Mouse (Mus musculus) left cerebral cortex, adult 2 months (tissue): ENCODE measurements at regions not wholly inside any gene's neighbourhood (a gene's known extent, or its start where the extent isn't known, plus 50 kb on each side); places are given as distances from the start of the nearest gene placed in this dataset.
A peak's percentile ranks its signal among the peaks of the same experiment; 100 is the strongest.
"Not testable (repeated sequence)": the region's sequence is repeated elsewhere in the genome, so short reads cannot be mapped to it uniquely, and the experiment has no call there.

Source experiments
- DNase-seq, 2 experiments: peaks; one replicate each; pipeline ENCODE4 v3.0.0; 2021 to 2022; ENCODE audit warnings: low spot score in 2 of 2, mixed read lengths in 1 of 2; ENCODE audit errors: extremely low spot score in 1 of 2
- H3K27ac ChIP-seq: fragments of 200-600 bp; 2 replicates; pipeline ENCODE4 v1.8.1; 2022
- H3K4me3 ChIP-seq: fragments of 200-600 bp; 2 replicates; pipeline ENCODE4 v1.8.1; 2022
- CTCF ChIP-seq: fragments of 200-600 bp; IDR thresholded peaks from 2 replicates; pipeline ENCODE4 v1.8.1; 2022; ENCODE audit warnings: antibody characterized with exemption, mild to moderate bottlenecking, moderate library complexity
- intact Hi-C: fragments of 180-260 bp; cut with DNase I; formaldehyde crosslinking; loops from one replicate; pipeline ENCODE4 v1.15.1; 2025
- microRNA-seq, 2 experiments: library from miRNA; unstranded; fragments of <30 nt; microRNA quantifications; one replicate each; pipeline ENCODE4 v1.2.0; 2021

GRCm38 (mm10) chr19:18015371-18015770 is 177.9 kb upstream of the Pcsk5 start:
- no peak overlapping the region for H3K4me3 ChIP-seq
- intact Hi-C loops, result no loop called here

DNA sequence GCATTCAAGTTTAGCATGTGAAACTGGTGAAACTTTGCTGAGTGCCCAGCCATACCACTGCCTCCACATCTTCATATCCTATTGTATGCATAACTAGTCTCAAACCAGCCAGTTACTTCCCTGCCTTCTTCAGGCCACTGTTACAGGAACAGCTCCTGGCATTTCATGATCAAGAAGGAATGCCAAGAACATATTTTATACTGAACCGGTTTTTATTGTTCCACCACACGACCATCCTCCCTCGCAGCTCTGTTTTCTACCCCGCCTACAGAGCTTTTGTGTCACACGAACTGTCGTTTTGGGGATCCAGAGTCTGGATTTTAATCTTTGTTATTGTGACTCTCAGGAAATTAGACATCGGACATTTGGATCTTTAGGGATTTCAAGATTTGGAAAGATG is 174.6 kb upstream of the Pcsk5 start:
- no peak for TF ChIP-seq CTCF
- no peak overlapping the region for H3K27ac ChIP-seq
- H3K4me3 ChIP-seq, result no peak overlapping the region
- no peak for DNase-seq
- intact Hi-C loops, result no loop called here

More at GRCm38 (mm10) chr19:18015371-18015770, 177.9 kb upstream of the Pcsk5 start:
- TF ChIP-seq CTCF, result no peak
- H3K27ac ChIP-seq, result no peak overlapping the region
- DNase-seq, result no peak

DNA sequence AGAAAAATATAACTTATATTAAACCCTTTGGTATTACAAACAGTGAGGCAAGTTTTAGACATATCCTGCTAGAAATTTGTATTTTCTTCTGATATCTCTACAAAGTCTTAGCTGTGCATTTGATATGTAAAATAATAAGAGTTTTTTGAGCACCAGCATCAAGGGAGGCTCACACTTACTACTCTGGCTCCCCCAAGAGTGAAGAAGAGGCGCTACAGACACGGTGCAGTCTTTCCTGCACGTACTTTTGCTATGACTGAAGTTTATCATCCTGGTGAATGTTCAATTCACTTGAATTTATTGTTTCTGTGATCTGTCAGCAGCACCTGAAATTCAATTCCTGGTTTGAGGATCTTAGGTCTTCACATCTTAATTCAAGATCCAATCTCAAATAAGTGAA is 160.1 kb upstream of the Pcsk5 start:
- TF ChIP-seq CTCF, result peak; percentile 20
- intact Hi-C loops, result no loop called here
- H3K4me3 ChIP-seq, result no peak overlapping the region
- no peak overlapping the region for H3K27ac ChIP-seq
- no peak for DNase-seq

GRCm38 (mm10) chr19:17983416-17983815 is 146.0 kb upstream of the Pcsk5 start:
- peak; percentile 11 to 17 for DNase-seq
- Histone ChIP-seq H3K4me3 (no peak overlapping the region), H3K27ac (no peak overlapping the region)
- intact Hi-C loops, result no loop called here
- no peak for TF ChIP-seq CTCF

DNA sequence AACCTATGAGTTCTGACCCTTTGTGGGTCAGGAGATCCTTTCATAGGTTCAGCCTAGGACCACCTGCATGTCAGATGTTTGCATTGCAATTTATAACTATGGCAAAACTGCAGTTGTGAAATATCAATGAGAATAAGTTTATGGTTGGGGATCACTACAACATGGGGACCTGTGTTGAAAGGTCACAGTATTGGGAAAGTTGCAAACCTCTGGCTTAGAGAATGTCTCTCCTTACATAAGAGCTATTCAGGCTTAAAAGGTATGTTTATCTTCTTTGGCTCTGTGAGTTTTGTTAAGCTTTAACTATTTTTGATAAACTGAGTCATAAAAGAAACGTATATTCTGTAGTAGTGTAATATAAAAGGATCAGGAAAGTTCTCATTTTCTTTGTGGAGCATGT is 128.1 kb upstream of the Pcsk5 start:
- intact Hi-C loops, result no loop called here
- Histone ChIP-seq H3K27ac (no peak overlapping the region), H3K4me3 (no peak overlapping the region)
- no peak for DNase-seq
- no peak for TF ChIP-seq CTCF

DNA sequence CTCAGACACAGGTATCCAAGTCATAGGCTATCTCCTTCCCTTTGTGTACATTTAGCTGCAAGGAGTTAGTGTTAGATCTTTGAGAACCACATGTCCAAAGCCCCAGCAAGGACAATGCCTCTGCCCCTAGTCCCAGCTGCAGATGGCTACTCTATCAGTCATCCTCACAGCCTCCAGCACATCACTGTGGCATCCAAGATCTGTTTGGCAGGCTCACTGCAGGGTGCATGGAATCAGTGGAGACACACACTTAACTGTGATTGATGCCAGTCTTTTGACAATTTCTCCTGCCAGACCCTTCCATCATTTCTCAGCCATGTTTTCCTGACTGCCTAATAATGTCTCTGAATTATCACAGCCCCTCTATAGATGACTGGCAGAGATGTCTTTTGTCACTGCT is 121.0 kb upstream of the Pcsk5 start:
- Histone ChIP-seq H3K4me3 (no peak overlapping the region), H3K27ac (no peak overlapping the region)
- intact Hi-C loops, result no loop called here
- TF ChIP-seq CTCF, result no peak
- no peak for DNase-seq

DNA sequence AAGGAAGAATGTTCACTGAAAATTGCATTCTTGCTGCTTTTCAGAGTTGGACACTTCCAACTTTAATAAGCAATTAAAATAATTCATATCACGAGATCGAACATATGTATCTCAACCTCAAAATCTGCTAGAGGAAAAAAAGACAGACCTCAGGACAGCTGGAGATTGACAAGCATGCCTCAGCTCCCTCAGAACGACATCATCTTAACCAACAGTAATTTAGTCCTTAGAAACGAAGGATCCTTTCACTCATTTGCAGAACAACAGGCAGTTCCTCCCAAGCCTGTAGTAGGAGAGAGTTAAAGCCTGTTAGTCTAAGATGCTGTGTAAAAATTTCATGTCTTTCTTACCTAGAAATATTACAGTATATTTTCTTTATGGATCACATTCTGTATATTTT is 95.2 kb upstream of the Pcsk5 start:
- Histone ChIP-seq H3K4me3 (no peak overlapping the region), H3K27ac (no peak overlapping the region)
- intact Hi-C loops, result no loop called here
- no peak for DNase-seq
- no peak for TF ChIP-seq CTCF

- DNase-seq, H3K4me3 ChIP-seq, H3K27ac ChIP-seq, intact Hi-C loops: not testable (repeated sequence)
Measured at GRCm38 (mm10) chr19:17927121-17927520, 89.7 kb upstream of the Pcsk5 start.

GRCm38 (mm10) chr19:17907579-17907978 is 70.1 kb upstream of the Pcsk5 start:
- intact Hi-C loops, result no loop called here
- H3K4me3 ChIP-seq, result no peak overlapping the region
- TF ChIP-seq CTCF, result no peak
- no peak overlapping the region for H3K27ac ChIP-seq
- DNase-seq, result no peak

DNA sequence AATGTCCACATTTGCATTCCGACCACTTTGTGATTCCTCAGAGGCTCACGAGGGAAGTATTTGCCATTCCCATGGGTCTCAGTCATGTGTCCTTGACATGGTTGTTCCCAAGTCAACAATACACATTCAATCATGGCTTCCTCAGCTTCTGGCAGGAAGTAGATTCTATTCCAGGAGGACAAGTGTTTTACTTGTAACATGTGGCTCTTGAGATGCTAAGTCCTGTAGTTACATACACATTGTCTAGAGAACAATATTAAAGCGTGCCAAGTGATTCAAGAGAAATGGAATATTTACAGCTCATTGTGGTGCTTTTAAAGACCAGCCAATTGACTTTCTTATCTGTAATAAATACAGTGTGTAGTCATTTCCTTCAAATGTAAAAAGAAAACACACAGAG is 66.7 kb upstream of the Pcsk5 start:
- no peak for TF ChIP-seq CTCF
- Histone ChIP-seq H3K27ac (no peak overlapping the region), H3K4me3 (no peak overlapping the region)
- intact Hi-C loops, result no loop called here
- no peak for DNase-seq

DNA sequence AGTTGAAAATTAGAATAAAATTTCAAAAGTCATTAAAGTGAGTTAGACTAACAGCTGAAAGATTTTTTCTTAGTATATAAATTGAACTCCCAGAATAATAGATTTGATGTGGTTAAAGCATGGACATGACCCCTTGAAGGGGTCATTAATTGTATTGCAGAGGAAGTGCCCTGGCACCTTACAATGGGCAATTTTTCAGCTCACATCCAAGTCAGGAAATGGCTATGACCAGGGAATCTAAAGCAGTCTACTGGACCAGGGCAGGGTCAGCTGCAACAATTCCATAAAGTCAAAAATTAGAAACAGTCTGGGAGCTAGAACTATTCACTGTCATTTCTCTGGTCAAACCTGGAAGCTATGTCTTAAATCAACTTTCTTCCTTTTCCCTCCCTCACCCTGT is 55.2 kb upstream of the Pcsk5 start:
- H3K4me3 ChIP-seq, result no peak overlapping the region
- DNase-seq, result no peak
- intact Hi-C loops, result no loop called here
- TF ChIP-seq CTCF, result no peak
- no peak overlapping the region for H3K27ac ChIP-seq

Small RNA genes lying in the stretch of these regions (microRNA-seq; reads per million reads assigned to microRNA genes)
- 0 reads per million in 2 experiments for gene Gm23061
